Mouse (Mus musculus): ENCODE measurements around the gene Pam.

DNA sequence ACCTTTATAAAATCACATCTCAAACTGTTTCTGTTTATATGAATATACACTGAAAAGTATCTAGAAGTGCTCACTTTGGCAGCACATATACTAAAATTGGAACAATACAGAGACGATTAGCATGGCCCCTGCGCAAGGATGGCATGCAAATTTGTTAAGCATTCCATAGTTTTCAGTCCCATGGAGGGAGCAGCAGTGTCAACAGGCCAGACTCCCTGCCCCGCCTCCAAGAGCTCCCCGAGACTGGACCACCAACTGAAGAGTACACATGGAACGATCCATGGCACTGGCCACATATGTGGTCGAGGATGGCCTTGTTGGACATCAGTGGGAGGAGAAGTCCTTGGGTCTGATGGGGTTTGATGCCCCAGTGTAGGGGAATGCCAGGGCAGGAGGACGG lies 45.7 kb downstream of the Pam start:
- TF ChIP-seq USF2 (IDR thresholded peaks at IDR 0.05; ENCODE audit: borderline replicate concordance in 1 of 2, insufficient read depth in 1 of 2, low read depth in 1 of 2, low read length in 2 of 2) (no peak), CTCF (IDR thresholded peaks at IDR 0.05 in 2 of 3, conservative IDR thresholded peaks at IDR 0.05 in 1 of 3; ENCODE audit: control insufficient read depth in 1 of 3, insufficient read depth in 1 of 3, low read depth in 2 of 3, low read length in 3 of 3, poor library complexity in 1 of 3, severe bottlenecking in 1 of 3) (no peak), HCFC1 (IDR thresholded peaks at IDR 0.05; ENCODE audit: low read depth, low read length) (no peak), ZC3H11A (IDR thresholded peaks at IDR 0.05; ENCODE audit: low read depth, low read length) (no peak), CHD2 (IDR thresholded peaks at IDR 0.05; ENCODE audit: low read length) (no peak), POLR2A (IDR thresholded peaks at IDR 0.05; ENCODE audit: control insufficient read depth in 1 of 2, insufficient read depth in 1 of 2, low read depth in 1 of 2, low read length in 2 of 2, poor library complexity in 1 of 2) (no peak), JUND (IDR thresholded peaks at IDR 0.05; ENCODE audit: low read depth, low read length) (no peak), KAT2A (conservative IDR thresholded peaks at IDR 0.05; ENCODE audit: low read depth, low read length) (no peak), POLR2AphosphoS2 (IDR thresholded peaks at IDR 0.05; ENCODE audit: low read length) (no peak), GABPA (IDR thresholded peaks at IDR 0.05; ENCODE audit: low read depth, low read length) (no peak), EP300 (IDR thresholded peaks at IDR 0.05; ENCODE audit: low read depth in 1 of 2, low read length in 2 of 2) (no peak), NRF1 (IDR thresholded peaks at IDR 0.05; ENCODE audit: insufficient read depth, low read depth, low read length, poor library complexity, severe bottlenecking) (no peak), MAFK (IDR thresholded peaks at IDR 0.05; ENCODE audit: borderline replicate concordance, low read depth, low read length) (no peak)
